Mouse (Mus musculus) cerebellum, adult 2 months (tissue): ENCODE results near the gene Zfp146.

Experiments
- CTCF ChIP-seq: fragments of 200-500 bp; IDR thresholded peaks from 2 replicates; pipeline ENCODE4 v1.5.1; 2011; ENCODE audit warnings: low read depth, mild to moderate bottlenecking, control low read depth, low read length, moderate library complexity, borderline replicate concordance; ENCODE audit not compliant: insufficient read depth
- POLR2A ChIP-seq: fragments of 200-500 bp; IDR thresholded peaks from 2 replicates; pipeline ENCODE4 v1.6.1; 2011; ENCODE audit warnings: low read length, control low read depth, borderline replicate concordance; ENCODE audit not compliant: insufficient read depth

GRCm38 (mm10) chr7:30213881-30214280, 44.3 kb upstream of the Zfp146 start:
- TF ChIP-seq CTCF (no peak), POLR2A (no peak)
